Mouse (Mus musculus) C2C12 (cell line): Measurements from ENCODE around the gene Nckap1l. TPM values are rescaled to one million over a fixed set of nuclear protein-coding genes. Genes with fewer than 3 reads are reported as not detected.

Experiments
- H3K27me3 ChIP-seq: one replicate; pipeline ENCODE4 v1.6.1; 2011; ENCODE audit not compliant: control insufficient read depth, insufficient read depth, insufficient read length
- H3K36me3 ChIP-seq: one replicate; pipeline ENCODE4 v1.6.1; 2011; ENCODE audit not compliant: control insufficient read depth, insufficient read depth
- H3K4me3 ChIP-seq: one replicate; pipeline ENCODE4 v1.5.1; 2011; ENCODE audit warnings: mild to moderate bottlenecking, control low read depth; ENCODE audit not compliant: poor library complexity, insufficient read depth, severe bottlenecking
- H3K79me2 ChIP-seq: one replicate; pipeline ENCODE4 v1.6.1; 2011; ENCODE audit not compliant: control insufficient read depth, insufficient read depth
- H3K79me3 ChIP-seq: one replicate; pipeline ENCODE4 v1.6.1; 2011; ENCODE audit warnings: low read depth, control low read depth
- H3ac ChIP-seq: one replicate; pipeline ENCODE3; 2011; ENCODE audit warnings: low read depth; ENCODE audit not compliant: control insufficient read depth, insufficient read length
- CEBPB ChIP-seq: IDR thresholded peaks from one replicate; pipeline ENCODE4 v1.6.1; 2011; ENCODE audit warnings: low read depth, mild to moderate bottlenecking, control low read depth, moderate library complexity
- CTCF ChIP-seq: IDR thresholded peaks from one replicate; pipeline ENCODE4 v1.5.1; 2011; ENCODE audit not compliant: control insufficient read depth, insufficient read depth, insufficient read length
- FOSL1 ChIP-seq: IDR thresholded peaks from one replicate; pipeline ENCODE4 v1.8.0; 2011; ENCODE audit warnings: mild to moderate bottlenecking, low read length; ENCODE audit not compliant: poor library complexity, insufficient read depth, severe bottlenecking
- MAX ChIP-seq: IDR thresholded peaks from one replicate; pipeline ENCODE4 v1.6.1; 2011; ENCODE audit warnings: mild to moderate bottlenecking, control low read depth
- MYOD1 ChIP-seq: IDR thresholded peaks from one replicate; pipeline ENCODE4 v1.6.1; 2011; ENCODE audit warnings: low read depth; ENCODE audit not compliant: control insufficient read depth, insufficient read length
- MYOG ChIP-seq: IDR thresholded peaks from one replicate; pipeline ENCODE4 v1.6.1; 2011; ENCODE audit not compliant: control insufficient read depth, insufficient read length; ENCODE audit errors: extremely low read depth
- USF1 ChIP-seq: IDR thresholded peaks from one replicate; pipeline ENCODE4 v1.6.1; 2011; ENCODE audit warnings: low read depth, mild to moderate bottlenecking, control low read depth, moderate library complexity
- polyA plus RNA-seq: library from polyadenylated mRNA; unstranded; fragments of >200 nt; fragmentation: generic; extraction: Trizol; gene quantifications from one replicate; pipeline ENCODE4 v1.2.1, GENCODE M21; 2012; ENCODE audit warnings: missing spikeins

The Nckap1l gene
- polyA plus RNA-seq, 1 experiment = 1.0 TPM

DNA sequence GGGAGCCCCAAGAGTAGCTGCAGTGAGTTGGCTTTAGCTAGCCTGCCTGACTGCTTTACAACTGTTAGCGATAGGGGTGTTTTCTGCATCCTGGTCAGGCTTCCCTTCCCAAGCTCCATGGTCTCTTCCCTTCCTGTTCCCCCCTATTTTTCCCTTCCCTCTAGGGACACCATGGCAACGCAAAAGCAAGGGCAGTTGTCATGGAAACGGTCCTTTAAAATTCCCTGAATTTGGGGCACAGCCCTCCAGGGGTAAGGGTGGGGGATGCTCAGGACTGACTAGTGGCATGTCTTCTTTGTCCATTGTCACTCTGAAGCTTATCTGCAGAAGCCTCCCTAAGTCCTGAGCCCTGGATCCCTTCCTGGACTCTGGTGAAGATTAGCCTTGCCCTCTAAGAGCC lies 69.6 kb downstream of the Nckap1l start:
- Histone ChIP-seq H3K4me3 (no peak overlapping the region), H3K36me3 (no peaks in the 10 kb centered on the region), H3ac (no peak overlapping the region), H3K27me3 (no peaks in the 10 kb centered on the region), H3K79me3 (no peaks in the 10 kb centered on the region), H3K79me2 (no peaks in the 10 kb centered on the region)
- TF ChIP-seq MYOD1 (no peak), USF1 (no peak), CEBPB (no peak), MAX (no peak), FOSL1 (no peak), MYOG (no peak), CTCF (no peak)

DNA sequence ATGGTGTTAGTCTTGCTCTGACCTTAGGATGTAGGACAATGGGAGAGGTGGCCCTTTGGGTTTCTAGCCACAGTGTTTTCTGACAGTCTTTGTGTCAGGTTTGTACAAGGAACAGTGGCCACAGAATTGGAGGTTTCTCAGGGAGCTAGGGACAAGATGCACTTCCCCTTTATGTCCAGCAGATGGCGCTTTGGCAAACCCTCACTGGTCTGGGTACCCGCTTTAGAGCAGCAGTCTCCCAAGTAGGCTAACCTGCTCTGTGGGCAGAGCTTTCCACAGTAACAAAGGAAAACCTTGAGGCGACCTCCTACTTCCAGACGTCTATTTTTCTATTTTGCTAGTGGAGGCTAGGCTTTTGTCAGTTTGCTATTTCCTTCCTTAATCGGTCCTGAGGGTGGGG lies 76.8 kb downstream of the Nckap1l start:
- Histone ChIP-seq H3K79me3 (no peaks in the 10 kb centered on the region), H3K79me2 (no peaks in the 10 kb centered on the region), H3ac (no peak overlapping the region), H3K4me3 (no peak overlapping the region), H3K27me3 (peaks cover 24% of the 10 kb centered on the region), H3K36me3 (no peaks in the 10 kb centered on the region)
- TF ChIP-seq USF1 = no peak
- peak; percentile 88 for TF ChIP-seq CTCF

DNA sequence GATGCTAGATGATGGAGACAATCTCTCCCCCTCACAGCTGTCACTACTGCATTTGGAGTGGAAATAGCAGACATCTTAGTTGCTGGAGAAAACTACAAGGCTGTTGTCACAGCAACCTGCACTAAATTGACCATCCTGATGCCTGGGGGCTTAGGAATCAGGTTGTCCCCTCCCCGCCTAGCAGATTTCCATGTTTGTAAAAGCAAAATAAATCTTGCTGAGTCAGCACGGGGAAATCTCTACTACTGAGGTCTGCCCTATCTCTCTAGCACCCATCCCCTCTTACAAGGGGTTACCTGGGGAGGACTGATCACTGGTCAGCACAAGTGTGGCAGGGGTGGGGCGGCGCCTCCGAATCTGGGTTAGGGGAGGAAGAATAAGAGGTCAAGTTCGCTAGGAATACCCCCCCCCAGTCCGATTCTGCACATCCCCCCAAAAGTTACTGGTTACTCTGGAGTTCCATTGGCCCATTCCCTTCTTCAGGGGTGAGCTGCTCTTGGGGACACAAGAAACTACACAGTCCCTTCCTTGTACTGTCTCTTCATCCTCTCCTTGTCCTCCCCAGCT lies 80.5 kb downstream of the Nckap1l start:
- Histone ChIP-seq H3K36me3 (no peaks in the 10 kb centered on the region), H3K4me3 (no peak overlapping the region), H3ac (no peak overlapping the region), H3K79me2 (no peaks in the 10 kb centered on the region), H3K27me3 (peaks cover 62% of the 10 kb centered on the region), H3K79me3 (no peaks in the 10 kb centered on the region)
- TF ChIP-seq USF1 (no peak), MYOD1 (no peak), MYOG (no peak)

DNA sequence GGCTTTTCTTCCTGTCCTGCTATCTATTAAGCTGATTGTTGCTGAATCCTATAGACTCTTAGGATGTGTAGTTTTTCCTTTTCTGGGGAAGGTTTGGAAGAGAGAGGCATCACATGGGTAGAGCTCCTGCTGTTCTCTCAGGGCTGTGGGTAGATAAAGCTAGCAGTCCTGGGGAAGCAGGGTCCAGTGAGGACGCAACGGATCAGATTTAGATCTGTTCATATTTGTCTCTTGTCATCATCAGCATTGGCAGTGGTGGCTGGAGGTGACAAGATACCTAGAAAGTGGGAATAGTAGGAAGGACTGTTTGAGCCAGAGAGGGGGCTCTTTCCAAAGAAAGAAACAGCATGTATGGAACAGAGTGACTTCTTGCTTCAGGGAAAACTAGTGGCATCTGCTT lies 81.4 kb downstream of the Nckap1l start:
- Histone ChIP-seq H3K27me3 (peaks cover 67% of the 10 kb centered on the region), H3K36me3 (no peaks in the 10 kb centered on the region), H3ac (no peak overlapping the region), H3K4me3 (no peak overlapping the region), H3K79me2 (no peaks in the 10 kb centered on the region), H3K79me3 (no peaks in the 10 kb centered on the region)
- no peak for TF ChIP-seq USF1
- TF ChIP-seq CEBPB = no peak
- no peak for TF ChIP-seq FOSL1
- no peak for TF ChIP-seq CTCF
- TF ChIP-seq MYOD1 = no peak
- no peak for TF ChIP-seq MYOG
- no peak for TF ChIP-seq MAX

DNA sequence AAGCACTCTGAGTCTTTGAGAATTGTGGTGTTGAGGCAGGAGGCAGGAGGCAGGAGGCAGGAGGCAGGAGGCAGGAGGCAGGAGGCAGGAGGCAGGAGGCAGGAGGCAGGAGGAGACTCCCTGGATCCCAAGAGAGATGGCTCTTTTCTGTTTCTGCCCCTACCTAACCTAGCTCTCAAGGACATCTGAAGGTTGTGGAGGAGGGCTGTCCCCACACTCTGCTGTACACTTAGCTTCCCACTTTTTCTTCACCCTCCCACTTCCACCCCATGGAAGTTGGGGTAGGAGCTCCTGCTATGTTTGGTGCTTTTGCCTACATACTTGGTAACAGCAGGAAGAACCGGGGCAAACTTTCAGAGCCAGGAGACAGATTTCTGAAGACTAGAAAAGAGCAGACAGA lies 82.2 kb downstream of the Nckap1l start:
- Histone ChIP-seq H3K27me3 (peaks cover 67% of the 10 kb centered on the region), H3K79me3 (no peaks in the 10 kb centered on the region)
- no peak for TF ChIP-seq CEBPB
- no peak for TF ChIP-seq MYOD1

DNA sequence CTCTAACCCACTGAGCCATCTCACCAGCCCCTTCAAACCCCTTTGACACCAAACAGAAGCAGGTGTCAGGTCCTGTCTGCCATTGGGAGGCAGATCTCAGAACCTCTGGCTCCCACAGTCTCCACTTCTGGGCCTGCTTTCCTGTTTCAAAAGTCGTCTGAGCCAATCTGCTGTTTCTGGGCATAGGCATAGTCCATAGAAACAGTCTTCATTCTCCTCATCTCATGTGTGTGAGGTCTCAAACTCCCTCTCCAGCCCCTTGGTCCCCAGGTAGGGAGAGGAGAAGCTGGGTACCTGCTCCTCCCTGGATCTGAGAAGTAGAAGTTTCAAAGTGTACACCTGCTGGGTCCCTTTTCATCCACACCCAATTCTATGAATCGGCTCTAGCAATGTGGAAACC lies 82.9 kb downstream of the Nckap1l start:
- no peaks in the 10 kb centered on the region for H3K36me3 ChIP-seq
- no peaks in the 10 kb centered on the region for H3K79me3 ChIP-seq
- no peaks in the 10 kb centered on the region for H3K79me2 ChIP-seq
- no peak overlapping the region for H3K4me3 ChIP-seq
- H3ac ChIP-seq = no peak overlapping the region
- no peak for TF ChIP-seq CEBPB
- no peak for TF ChIP-seq MYOG
- no peak for TF ChIP-seq CTCF
- TF ChIP-seq MAX = no peak
- no peak for TF ChIP-seq USF1
- no peak for TF ChIP-seq FOSL1
- no peak for TF ChIP-seq MYOD1
- H3K27me3 ChIP-seq = peaks cover 67% of the 10 kb centered on the region

More for the DNA sequence above, 82.2 kb downstream of the Nckap1l start:
- Histone ChIP-seq H3K79me2 (no peaks in the 10 kb centered on the region), H3K4me3 (no peak overlapping the region), H3K36me3 (no peaks in the 10 kb centered on the region), H3ac (no peak overlapping the region)
